Mouse (Mus musculus) hindbrain, embryonic 14.5 days (tissue): ENCODE results near the gene Cnga3. TPM values are rescaled to one million over a fixed set of nuclear protein-coding genes. Genes with fewer than 3 reads are reported as not detected.

ENCODE experiments used
- ATAC-seq: fragments of 200-750 bp; cut with Nextera tagmentation; 2 replicates; pipeline ENCODE4 v1.8.0; 2017; ENCODE audit warnings: moderate number of reproducible peaks, mild to moderate bottlenecking, moderate TSS enrichment, moderate library complexity; ENCODE audit not compliant: low FRiP score
- DNase-seq: peaks from one replicate; pipeline ENCODE4 v3.0.0-alpha.2; 2015; ENCODE audit warnings: low spot score
- H3K27ac ChIP-seq: fragments of 300-500 bp; sonication (generic); 2 replicates; pipeline ENCODE4 v1.5.1; 2014; ENCODE audit warnings: mild to moderate bottlenecking, moderate library complexity
- H3K27me3 ChIP-seq: fragments of 300-500 bp; sonication (generic); 2 replicates; pipeline ENCODE4 v1.6.1; 2014; ENCODE audit warnings: mild to moderate bottlenecking, low read length, mixed read lengths; ENCODE audit not compliant: control insufficient read depth, insufficient read depth
- H3K36me3 ChIP-seq: fragments of 300-500 bp; sonication (generic); replicated peaks from 2 replicates; pipeline ENCODE4 v1.6.1; 2014; ENCODE audit not compliant: control insufficient read depth, insufficient read depth
- H3K4me1 ChIP-seq: fragments of 300-500 bp; sonication (generic); replicated peaks from 2 replicates; pipeline ENCODE4 v1.6.1; 2014; ENCODE audit warnings: antibody characterized with exemption, low read length, mixed read lengths; ENCODE audit not compliant: control insufficient read depth, insufficient read depth
- H3K4me2 ChIP-seq: fragments of 300-500 bp; sonication (generic); replicated peaks from 2 replicates; pipeline ENCODE4 v1.6.1; 2014; ENCODE audit warnings: mild to moderate bottlenecking, moderate library complexity
- H3K4me3 ChIP-seq: fragments of 300-500 bp; sonication (generic); replicated peaks from 2 replicates; pipeline ENCODE4 v1.5.1; 2014; ENCODE audit warnings: mild to moderate bottlenecking, low read length
- H3K9ac ChIP-seq: fragments of 300-500 bp; sonication (generic); 2 replicates; pipeline ENCODE4 v1.6.1; 2014
- H3K9me3 ChIP-seq: fragments of 300-500 bp; sonication (generic); 2 replicates; pipeline ENCODE4 v1.6.1; 2016; ENCODE audit warnings: low read length; ENCODE audit not compliant: control insufficient read depth
- WGBS: fragments of 180-500 bp; shearing (Covaris S2); extraction: QIAGEN DNeasy Blood & Tissue Kit; methylation state at CpG from one replicate; pipeline ENCODE4 v1.1.7; 2014; 5-methylcytosine and 5-hydroxymethylcytosine counted together
- polyA plus RNA-seq: library from polyadenylated mRNA; unstranded; fragments of >200 nt; fragmentation: Nextera tagmentation; extraction: Ambion mirVana; gene quantifications from 2 replicates; pipeline ENCODE4 v1.2.1, GENCODE M21; 2014

Cnga3 gene
- polyA plus RNA-seq, 1 experiment from 2014 or later, result 0.12 TPM

DNA sequence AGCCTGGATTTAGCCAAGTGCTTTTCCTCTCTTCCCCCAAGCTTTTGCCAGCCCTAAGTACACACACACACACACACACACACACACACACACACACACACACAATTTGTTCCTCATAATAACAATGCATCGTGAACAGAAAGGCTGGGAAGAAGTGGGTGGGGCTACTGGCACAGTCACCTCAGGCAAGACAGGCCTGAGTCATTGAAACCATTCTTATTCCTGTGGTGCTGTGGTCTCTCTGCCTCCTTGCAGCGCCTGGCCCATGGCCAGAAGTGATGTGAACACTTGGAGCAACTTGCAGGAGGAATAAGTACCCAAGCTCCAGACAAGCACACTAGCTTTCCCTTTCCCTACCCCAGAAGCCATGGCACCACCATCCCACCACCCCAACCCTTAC lies 34.2 kb downstream of the Cnga3 start:
- no peak overlapping the region for H3K9ac ChIP-seq
- no peaks in the 10 kb centered on the region for H3K36me3 ChIP-seq
- WGBS, result 34% methylated on average over 2 of the region's 2 CpGs
- no peak overlapping the region for H3K27ac ChIP-seq
- DNase-seq, result no peak
- no peak for ATAC-seq
- no peaks in the 10 kb centered on the region for H3K27me3 ChIP-seq
- no peaks in the 10 kb centered on the region for H3K9me3 ChIP-seq
- no peak overlapping the region for H3K4me3 ChIP-seq
- H3K4me2 ChIP-seq, result no peak overlapping the region
- no peaks in the 10 kb centered on the region for H3K4me1 ChIP-seq

GRCm38 (mm10) chr1:37250643-37251310 lies 36.5 kb downstream of the Cnga3 start:
- H3K9me3 ChIP-seq, result no peaks in the 10 kb centered on the region
- no peaks in the 10 kb centered on the region for H3K27me3 ChIP-seq
- no peak overlapping the region for H3K4me3 ChIP-seq
- no peaks in the 10 kb centered on the region for H3K4me1 ChIP-seq
- H3K36me3 ChIP-seq, result no peaks in the 10 kb centered on the region
- H3K9ac ChIP-seq, result no peak overlapping the region
- DNase-seq, result peak; percentile 94
- no peak overlapping the region for H3K4me2 ChIP-seq
- ATAC-seq, result peak; percentile 57; the same call in 1 of the 2 replicates
- WGBS, result 38% methylated on average over 5 of the region's 5 CpGs
- no peak overlapping the region for H3K27ac ChIP-seq

DNA sequence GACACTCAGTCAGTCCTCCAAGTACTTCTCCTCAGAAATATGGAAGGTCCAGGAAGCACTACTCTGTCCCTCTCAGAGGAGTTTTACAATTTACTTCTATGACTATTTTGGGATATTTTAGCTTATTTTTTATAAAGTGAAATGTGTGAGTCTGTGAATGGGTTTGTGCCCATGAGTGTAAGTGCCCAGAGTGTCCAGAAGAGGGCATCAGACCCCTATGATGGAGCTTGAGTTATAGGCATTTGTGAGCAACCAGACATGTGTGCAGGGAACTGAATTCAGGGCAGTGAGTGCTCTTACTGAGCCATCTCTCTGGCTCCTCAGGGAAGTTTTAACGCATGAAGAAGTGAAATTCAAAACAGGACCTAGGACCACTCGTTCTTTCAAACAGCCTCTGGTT lies 44.2 kb downstream of the Cnga3 start:
- Histone ChIP-seq H3K27me3 (no peaks in the 10 kb centered on the region), H3K4me2 (no peak overlapping the region), H3K4me1 (no peaks in the 10 kb centered on the region), H3K9ac (no peak overlapping the region), H3K27ac (no peak overlapping the region), H3K9me3 (no peaks in the 10 kb centered on the region), H3K36me3 (no peaks in the 10 kb centered on the region), H3K4me3 (no peak overlapping the region)
- WGBS, result 88% methylated on average over 2 of the region's 2 CpGs
- no peak for DNase-seq
- ATAC-seq, result no peak

DNA sequence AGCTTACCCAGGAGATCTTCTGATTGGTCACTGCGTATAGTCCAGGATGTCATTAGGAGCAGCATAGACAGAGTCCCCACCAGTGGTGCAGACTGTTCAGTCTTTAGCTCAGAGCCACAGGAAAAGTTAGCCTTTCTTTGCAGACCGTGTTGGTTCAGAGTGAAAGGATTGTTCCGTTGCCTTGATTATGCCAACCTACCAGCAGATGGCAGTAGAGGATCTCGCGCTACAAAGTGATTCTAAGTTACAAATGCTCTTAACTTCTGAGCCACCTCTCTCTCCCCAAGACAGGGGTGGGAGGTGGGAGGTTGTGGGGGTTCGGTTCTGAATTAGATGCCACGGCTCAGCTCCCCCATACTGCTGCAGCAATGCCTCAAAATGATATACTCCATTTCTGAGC lies 58.2 kb downstream of the Cnga3 start:
- Histone ChIP-seq H3K4me1 (no peaks in the 10 kb centered on the region), H3K9me3 (no peaks in the 10 kb centered on the region), H3K4me2 (no peak overlapping the region), H3K4me3 (no peak overlapping the region), H3K27ac (no peak overlapping the region), H3K36me3 (no peaks in the 10 kb centered on the region), H3K9ac (no peak overlapping the region), H3K27me3 (no peaks in the 10 kb centered on the region)
- ATAC-seq (peak; percentile 48; the same call in 1 of the 2 replicates), DNase-seq (peak; percentile 89)
- WGBS, result 11% methylated on average over 7 of the region's 7 CpGs

- no peak overlapping the region for H3K4me3 ChIP-seq
- DNase-seq (no peak), ATAC-seq (no peak)
- 0 out of 2 replicates have a peak, but pooled peaks cover 10% of the 10 kb centered on the region for H3K4me1 ChIP-seq
- H3K4me2 ChIP-seq, result no peak overlapping the region
- H3K27me3 ChIP-seq, result no peaks in the 10 kb centered on the region
- 77% methylated on average over 7 of the region's 7 CpGs for WGBS
- H3K9ac ChIP-seq, result no peak overlapping the region
- H3K27ac ChIP-seq, result no peak overlapping the region
- H3K36me3 ChIP-seq, result no peaks in the 10 kb centered on the region
- H3K9me3 ChIP-seq, result no peaks in the 10 kb centered on the region
These were observed 72.3 kb downstream of the Cnga3 start for GRCm38 (mm10) chr1:37286556-37286955.

- no peaks in the 10 kb centered on the region for H3K27me3 ChIP-seq
- DNase-seq, result no peak
- ATAC-seq, result no peak
- H3K36me3 ChIP-seq, result no peaks in the 10 kb centered on the region
- 0 out of 2 replicates have a peak, but pooled peaks cover 10% of the 10 kb centered on the region for H3K4me1 ChIP-seq
- H3K9ac ChIP-seq, result no peak overlapping the region
- H3K9me3 ChIP-seq, result no peaks in the 10 kb centered on the region
- no peak overlapping the region for H3K4me3 ChIP-seq
- no peak overlapping the region for H3K27ac ChIP-seq
- no peak overlapping the region for H3K4me2 ChIP-seq
- 75% methylated on average over 1 of the region's 1 CpGs for WGBS
These were observed 73.5 kb downstream of the Cnga3 start for GRCm38 (mm10) chr1:37287748-37288147.

DNA sequence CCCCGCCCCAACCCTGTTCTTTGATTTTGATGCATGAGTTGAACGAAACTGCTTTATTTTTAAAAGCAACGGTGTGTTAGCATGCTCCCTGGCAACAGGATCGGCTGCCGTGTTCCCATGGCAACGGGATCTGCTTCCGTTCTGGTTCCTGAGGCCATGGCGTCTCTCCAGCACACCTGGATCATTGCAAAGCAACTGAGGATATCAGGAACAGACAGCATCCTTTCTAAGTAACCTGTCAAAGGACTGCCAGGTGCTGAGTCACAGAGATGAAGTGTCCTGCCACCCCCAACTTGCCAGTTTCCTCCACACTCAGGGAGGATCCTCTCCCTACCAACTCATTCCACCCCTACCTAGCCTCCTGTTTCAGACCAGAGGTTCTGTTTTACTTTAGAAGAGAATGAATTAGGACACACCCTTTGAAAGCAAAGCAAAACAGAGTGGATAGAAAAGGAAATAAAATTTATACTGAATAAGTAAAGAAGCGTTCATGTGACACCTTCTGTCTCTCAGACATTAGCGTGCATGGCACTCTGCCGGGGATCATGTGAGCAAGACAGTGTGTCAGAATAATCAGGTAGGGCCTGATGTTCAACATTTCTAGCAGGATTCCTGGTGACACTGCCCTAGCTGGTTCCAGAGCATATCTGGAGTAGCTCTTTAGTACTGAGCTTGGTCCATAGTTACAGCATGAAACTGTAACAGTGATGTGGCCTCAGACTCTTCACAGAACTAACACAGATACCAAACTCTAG lies 74.1 kb downstream of the Cnga3 start:
- Histone ChIP-seq H3K9me3 (no peaks in the 10 kb centered on the region), H3K4me3 (no peak overlapping the region), H3K27me3 (no peaks in the 10 kb centered on the region), H3K4me2 (no peak overlapping the region), H3K36me3 (no peaks in the 10 kb centered on the region), H3K9ac (no peak overlapping the region), H3K27ac (0 out of 2 replicates have a peak overlapping the region, but pooled peaks have one; percentile 14), H3K4me1 (0 out of 2 replicates have a peak, but pooled peaks cover 10% of the 10 kb centered on the region)
- 54% methylated on average over 11 of the region's 11 CpGs for WGBS
- DNase-seq, result peak; percentile 64
- no peak for ATAC-seq

GRCm38 (mm10) chr1:37288941-37289340 lies 74.7 kb downstream of the Cnga3 start:
- no peak overlapping the region for H3K9ac ChIP-seq
- H3K27me3 ChIP-seq, result no peaks in the 10 kb centered on the region
- ATAC-seq (no peak), DNase-seq (no peak)
- no peaks in the 10 kb centered on the region for H3K9me3 ChIP-seq
- no peak overlapping the region for H3K27ac ChIP-seq
- H3K4me1 ChIP-seq, result 0 out of 2 replicates have a peak, but pooled peaks cover 10% of the 10 kb centered on the region
- 89% methylated on average over 7 of the region's 7 CpGs for WGBS
- no peaks in the 10 kb centered on the region for H3K36me3 ChIP-seq
- no peak overlapping the region for H3K4me2 ChIP-seq
- H3K4me3 ChIP-seq, result no peak overlapping the region

DNA sequence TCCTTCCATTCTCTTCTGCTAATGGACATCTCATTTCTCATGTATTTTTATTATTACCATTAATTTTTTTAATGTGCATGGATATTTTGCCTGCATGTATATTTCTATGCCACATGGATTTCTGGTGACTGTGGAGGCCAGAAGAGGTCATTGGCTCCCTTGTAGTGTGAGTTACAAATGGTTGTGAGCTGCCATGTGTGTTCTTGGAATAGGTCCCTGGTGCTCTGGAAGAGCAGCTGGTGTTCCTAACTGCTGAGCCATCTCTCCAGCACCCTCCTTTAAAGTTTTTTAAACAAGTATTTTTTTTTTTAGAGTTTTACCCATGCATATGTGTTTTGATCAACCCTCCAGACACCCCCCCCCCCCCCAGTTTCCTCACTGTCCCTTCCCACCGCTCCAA lies 82.2 kb downstream of the Cnga3 start:
- H3K4me3 ChIP-seq, result no peak overlapping the region
- no peak overlapping the region for H3K27ac ChIP-seq
- ATAC-seq, result no peak
- H3K36me3 ChIP-seq, result no peaks in the 10 kb centered on the region
- H3K27me3 ChIP-seq, result no peaks in the 10 kb centered on the region
- no peak overlapping the region for H3K4me2 ChIP-seq
- H3K9me3 ChIP-seq, result no peaks in the 10 kb centered on the region
- WGBS, result 57% methylated on average over 1 of the region's 1 CpGs
- DNase-seq, result no peak
- no peak overlapping the region for H3K9ac ChIP-seq
- peaks cover 11% of the 10 kb centered on the region for H3K4me1 ChIP-seq
